Mouse (Mus musculus) liver, embryonic 12.5 days (tissue): ENCODE data around the gene Snx29. TPM values are rescaled to one million over a fixed set of nuclear protein-coding genes. Genes with fewer than 3 reads are reported as not detected.
A peak's percentile ranks its signal among the peaks of the same experiment; 100 is the strongest.

ENCODE experiments used
- ATAC-seq: fragments of 200-750 bp; cut with Nextera tagmentation; 2 replicates; pipeline ENCODE4 v1.8.0; 2017; ENCODE audit warnings: moderate number of reproducible peaks, mild to moderate bottlenecking, moderate library complexity
- H3K27ac ChIP-seq: fragments of 300-500 bp; sonication (generic); 2 replicates; pipeline ENCODE4 v1.5.1; 2016; ENCODE audit warnings: mild to moderate bottlenecking
- H3K27me3 ChIP-seq: fragments of 300-500 bp; sonication (generic); replicated peaks from 2 replicates; pipeline ENCODE4 v1.6.1; 2016; ENCODE audit warnings: mild to moderate bottlenecking, moderate library complexity
- H3K36me3 ChIP-seq: fragments of 300-500 bp; sonication (generic); 2 replicates; pipeline ENCODE4 v1.6.1; 2016; ENCODE audit warnings: mild to moderate bottlenecking, moderate library complexity
- H3K4me1 ChIP-seq: fragments of 300-500 bp; sonication (generic); 2 replicates; pipeline ENCODE4 v1.6.1; 2016
- H3K4me2 ChIP-seq: fragments of 300-500 bp; sonication (generic); 2 replicates; pipeline ENCODE4 v1.6.1; 2016; ENCODE audit warnings: mild to moderate bottlenecking, moderate library complexity
- H3K4me3 ChIP-seq: fragments of 300-500 bp; sonication (generic); 2 replicates; pipeline ENCODE4 v1.5.1; 2016; ENCODE audit warnings: mild to moderate bottlenecking, moderate library complexity
- H3K9ac ChIP-seq: fragments of 300-500 bp; sonication (generic); 2 replicates; pipeline ENCODE4 v1.6.1; 2016; ENCODE audit warnings: mild to moderate bottlenecking, moderate library complexity
- H3K9me3 ChIP-seq: fragments of 300-500 bp; sonication (generic); replicated peaks from 2 replicates; pipeline ENCODE4 v1.6.1; 2016; ENCODE audit warnings: mild to moderate bottlenecking, moderate library complexity
- WGBS: fragments of 180-500 bp; shearing (Covaris S2); methylation state at CpG from one replicate; pipeline ENCODE4 v1.1.7; 2016; ENCODE audit not compliant: insufficient replicate concordance; 5-methylcytosine and 5-hydroxymethylcytosine counted together
- polyA plus RNA-seq: library from polyadenylated mRNA; unstranded; fragments of >200 nt; fragmentation: Nextera tagmentation; extraction: Ambion mirVana; gene quantifications from 2 replicates; pipeline ENCODE4 v1.2.1, GENCODE M21; 2016

Snx29 gene
- polyA plus RNA-seq, 1 experiment from 2014 or later, result 4.9 TPM

- ATAC-seq, result no peak
These were observed 44.1 kb downstream of the Snx29 start for GRCm38 (mm10) chr16:11366851-11367250.

GRCm38 (mm10) chr16:11368412-11368811 lies 45.7 kb downstream of the Snx29 start:
- Histone ChIP-seq H3K36me3 (no peaks in the 10 kb centered on the region), H3K4me3 (no peak overlapping the region), H3K4me1 (peaks cover 32% of the 10 kb centered on the region), H3K9ac (no peak overlapping the region), H3K27ac (no peak overlapping the region), H3K9me3 (no peaks in the 10 kb centered on the region), H3K27me3 (no peaks in the 10 kb centered on the region), H3K4me2 (no peak overlapping the region)
- ATAC-seq, result no peak
- 69% methylated on average over 3 of the region's 3 CpGs for WGBS

More at GRCm38 (mm10) chr16:11366851-11367250, 44.1 kb downstream of the Snx29 start:
- no peak overlapping the region for H3K4me3 ChIP-seq
- no peak overlapping the region for H3K4me2 ChIP-seq
- H3K27ac ChIP-seq, result no peak overlapping the region
- WGBS, result 57% methylated on average over 1 of the region's 1 CpGs
- H3K9ac ChIP-seq, result no peak overlapping the region
- no peaks in the 10 kb centered on the region for H3K9me3 ChIP-seq
- peaks cover 32% of the 10 kb centered on the region for H3K4me1 ChIP-seq
- no peaks in the 10 kb centered on the region for H3K27me3 ChIP-seq
- no peaks in the 10 kb centered on the region for H3K36me3 ChIP-seq

DNA sequence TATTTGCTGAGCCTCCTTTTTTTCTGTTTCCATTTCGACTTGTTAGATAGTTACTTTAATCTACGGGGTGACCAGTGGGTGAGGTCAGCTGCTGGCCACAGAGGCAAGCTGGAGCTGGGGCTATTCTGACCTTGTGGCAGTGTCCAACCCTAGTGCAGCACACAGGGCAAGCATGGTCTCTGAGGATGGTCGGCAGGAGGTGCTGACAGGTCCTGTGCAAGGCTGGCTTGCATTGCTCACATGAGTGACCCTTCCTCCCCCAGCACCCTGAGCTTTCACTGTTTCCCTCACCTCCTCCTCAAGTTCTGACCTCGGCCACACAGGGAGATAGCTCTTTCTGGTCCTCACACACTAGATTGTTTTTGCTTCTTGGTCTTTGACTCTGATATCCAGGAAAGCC lies 46.5 kb downstream of the Snx29 start:
- no peak overlapping the region for H3K9ac ChIP-seq
- H3K27me3 ChIP-seq, result no peaks in the 10 kb centered on the region
- no peaks in the 10 kb centered on the region for H3K9me3 ChIP-seq
- no peak overlapping the region for H3K4me2 ChIP-seq
- 46% methylated on average over 4 of the region's 4 CpGs for WGBS
- ATAC-seq, result no peak
- H3K27ac ChIP-seq, result no peak overlapping the region
- H3K36me3 ChIP-seq, result no peaks in the 10 kb centered on the region
- no peak overlapping the region for H3K4me3 ChIP-seq
- H3K4me1 ChIP-seq, result peaks cover 32% of the 10 kb centered on the region

GRCm38 (mm10) chr16:11369642-11370041 lies 46.9 kb downstream of the Snx29 start:
- peaks cover 32% of the 10 kb centered on the region for H3K4me1 ChIP-seq
- ATAC-seq, result peak; percentile 85
- 10% methylated on average over 1 of the region's 1 CpGs for WGBS
- H3K4me2 ChIP-seq, result peak overlapping the region; percentile 18; the same call in 1 of the 2 replicates
- no peaks in the 10 kb centered on the region for H3K27me3 ChIP-seq
- H3K4me3 ChIP-seq, result no peak overlapping the region
- H3K9me3 ChIP-seq, result no peaks in the 10 kb centered on the region
- H3K36me3 ChIP-seq, result no peaks in the 10 kb centered on the region
- no peak overlapping the region for H3K9ac ChIP-seq
- peak overlapping the region; percentile 28 for H3K27ac ChIP-seq

DNA sequence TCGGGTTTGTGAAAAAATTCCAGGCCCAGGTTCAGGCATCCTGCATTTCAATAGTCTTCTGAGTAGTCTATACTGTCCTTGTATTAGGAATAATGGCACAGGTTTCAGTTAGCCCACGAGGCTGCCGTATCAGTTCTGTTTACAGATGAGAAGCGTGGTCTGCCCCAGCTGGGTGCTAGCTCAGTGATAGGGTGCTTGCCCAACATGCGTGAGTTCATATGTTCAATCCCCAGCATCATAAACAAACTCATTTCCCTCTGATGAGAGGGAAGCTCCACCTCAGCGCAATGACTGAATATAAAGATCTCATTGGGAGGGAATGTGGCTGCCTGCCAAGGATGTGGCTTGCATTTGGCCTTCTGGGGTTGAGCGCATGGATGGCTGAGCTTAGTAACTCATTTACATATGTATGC lies 47.4 kb downstream of the Snx29 start:
- 43% methylated on average over 7 of the region's 7 CpGs for WGBS
- Histone ChIP-seq H3K36me3 (no peaks in the 10 kb centered on the region), H3K4me2 (peak overlapping the region; percentile 18; the same call in 1 of the 2 replicates), H3K27me3 (no peaks in the 10 kb centered on the region), H3K4me3 (no peak overlapping the region), H3K9ac (no peak overlapping the region), H3K27ac (peak overlapping the region; percentile 28), H3K9me3 (no peaks in the 10 kb centered on the region), H3K4me1 (peaks cover 32% of the 10 kb centered on the region)
- peak; percentile 25; the same call in 1 of the 2 replicates for ATAC-seq

DNA sequence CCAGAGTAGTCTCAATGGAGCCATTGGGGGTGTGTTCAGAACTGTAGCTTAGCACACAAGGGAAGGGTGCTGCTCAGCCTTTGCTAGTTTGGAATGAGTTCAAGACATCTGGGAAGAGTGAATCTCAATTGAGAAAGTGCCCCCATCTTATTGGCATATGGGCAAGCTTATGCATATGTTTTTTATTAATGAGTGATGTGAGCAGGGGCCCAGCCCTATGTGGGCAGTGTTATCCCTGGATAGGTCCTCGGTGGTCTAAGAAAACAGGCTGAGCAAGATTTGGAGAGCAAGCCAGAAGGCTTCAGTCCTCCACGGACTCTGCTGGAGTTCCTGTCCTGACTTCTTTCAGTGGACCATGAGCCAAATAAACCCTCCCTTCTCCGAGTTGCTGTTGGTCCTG lies 56.6 kb downstream of the Snx29 start:
- H3K27ac ChIP-seq, result no peak overlapping the region
- 70% methylated on average over 3 of the region's 3 CpGs for WGBS
- no peak for ATAC-seq
- H3K4me3 ChIP-seq, result no peak overlapping the region
- no peak overlapping the region for H3K4me2 ChIP-seq
- H3K9me3 ChIP-seq, result no peaks in the 10 kb centered on the region
- no peaks in the 10 kb centered on the region for H3K4me1 ChIP-seq
- H3K27me3 ChIP-seq, result no peaks in the 10 kb centered on the region
- H3K36me3 ChIP-seq, result no peaks in the 10 kb centered on the region
- no peak overlapping the region for H3K9ac ChIP-seq

- Histone ChIP-seq H3K9ac (no peak overlapping the region), H3K9me3 (no peaks in the 10 kb centered on the region), H3K27me3 (no peaks in the 10 kb centered on the region), H3K27ac (no peak overlapping the region), H3K4me2 (no peak overlapping the region), H3K36me3 (no peaks in the 10 kb centered on the region), H3K4me1 (peaks cover 2% of the 10 kb centered on the region; the same call in 1 of the 2 replicates), H3K4me3 (no peak overlapping the region)
- WGBS, result 76% methylated on average over 5 of the region's 5 CpGs
- no peak for ATAC-seq
These were observed 57.3 kb downstream of the Snx29 start for GRCm38 (mm10) chr16:11380038-11380437.

GRCm38 (mm10) chr16:11380871-11381270 lies 58.2 kb downstream of the Snx29 start:
- H3K27ac ChIP-seq, result no peak overlapping the region
- WGBS, result 80% methylated on average over 8 of the region's 8 CpGs
- no peaks in the 10 kb centered on the region for H3K36me3 ChIP-seq
- ATAC-seq, result no peak
- H3K27me3 ChIP-seq, result no peaks in the 10 kb centered on the region
- H3K4me3 ChIP-seq, result no peak overlapping the region
- no peak overlapping the region for H3K4me2 ChIP-seq
- peaks cover 6% of the 10 kb centered on the region; the same call in 1 of the 2 replicates for H3K4me1 ChIP-seq
- no peak overlapping the region for H3K9ac ChIP-seq
- no peaks in the 10 kb centered on the region for H3K9me3 ChIP-seq

DNA sequence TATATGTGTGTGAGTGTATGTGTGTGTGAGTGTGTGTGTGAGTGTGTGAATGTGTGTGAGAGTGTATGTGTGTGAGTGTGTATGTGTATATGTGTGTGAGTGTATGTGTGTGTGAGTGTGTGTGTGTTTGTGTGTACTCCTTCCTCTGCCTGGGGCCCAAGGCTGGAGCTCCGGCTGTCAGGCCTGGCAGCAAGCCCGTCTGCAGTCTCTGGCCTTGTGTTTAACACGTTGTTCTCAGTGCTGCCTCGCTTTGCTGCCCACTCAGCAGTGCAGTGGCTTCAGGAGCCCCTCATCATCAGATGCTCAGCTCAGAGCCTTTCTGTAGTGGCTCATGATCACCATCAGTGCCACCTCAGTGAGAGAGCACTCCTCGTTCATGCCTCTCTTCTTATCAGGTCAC lies 61.7 kb downstream of the Snx29 start:
- WGBS, result 68% methylated on average over 5 of the region's 5 CpGs
- H3K27me3 ChIP-seq, result no peaks in the 10 kb centered on the region
- no peak for ATAC-seq
- H3K36me3 ChIP-seq, result no peaks in the 10 kb centered on the region
- H3K4me3 ChIP-seq, result no peak overlapping the region
- no peak overlapping the region for H3K27ac ChIP-seq
- no peaks in the 10 kb centered on the region for H3K9me3 ChIP-seq
- peaks cover 22% of the 10 kb centered on the region for H3K4me1 ChIP-seq
- no peak overlapping the region for H3K4me2 ChIP-seq
- H3K9ac ChIP-seq, result no peak overlapping the region

DNA sequence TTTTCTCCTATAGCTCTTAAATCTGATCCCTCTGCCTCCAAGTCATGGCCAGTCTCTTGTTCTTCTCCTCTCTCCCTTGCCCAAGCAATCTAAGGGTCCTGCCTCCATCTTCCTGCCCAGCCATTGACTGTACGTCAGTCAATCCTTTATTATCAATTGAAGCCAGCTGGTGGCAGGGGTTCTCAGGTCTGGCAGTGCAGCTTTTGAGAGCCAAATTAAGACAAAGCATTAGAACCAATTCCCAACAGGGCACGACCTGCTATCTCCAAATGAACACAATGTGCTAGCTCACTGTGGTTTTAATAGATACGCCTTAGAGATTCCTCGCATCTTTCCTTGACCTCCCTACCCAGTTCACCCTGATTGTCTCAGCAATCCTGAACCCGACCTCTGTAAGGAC lies 62.4 kb downstream of the Snx29 start:
- Histone ChIP-seq H3K9me3 (no peaks in the 10 kb centered on the region), H3K9ac (no peak overlapping the region), H3K4me1 (peaks cover 22% of the 10 kb centered on the region), H3K4me2 (no peak overlapping the region), H3K27me3 (no peaks in the 10 kb centered on the region), H3K27ac (no peak overlapping the region), H3K4me3 (no peak overlapping the region), H3K36me3 (no peaks in the 10 kb centered on the region)
- WGBS, result 32% methylated on average over 5 of the region's 5 CpGs
- ATAC-seq, result no peak

GRCm38 (mm10) chr16:11385798-11386197 lies 63.1 kb downstream of the Snx29 start:
- Histone ChIP-seq H3K4me1 (peaks cover 22% of the 10 kb centered on the region), H3K27me3 (no peaks in the 10 kb centered on the region), H3K27ac (no peak overlapping the region), H3K9me3 (no peaks in the 10 kb centered on the region), H3K9ac (no peak overlapping the region), H3K4me3 (no peak overlapping the region), H3K4me2 (no peak overlapping the region), H3K36me3 (no peaks in the 10 kb centered on the region)
- ATAC-seq, result no peak
- WGBS, result 53% methylated on average over 5 of the region's 5 CpGs

- H3K9ac ChIP-seq, result no peak overlapping the region
- no peak overlapping the region for H3K27ac ChIP-seq
- H3K4me3 ChIP-seq, result no peak overlapping the region
- H3K36me3 ChIP-seq, result no peaks in the 10 kb centered on the region
- H3K27me3 ChIP-seq, result no peaks in the 10 kb centered on the region
- no peaks in the 10 kb centered on the region for H3K9me3 ChIP-seq
- ATAC-seq, result no peak
- no peak overlapping the region for H3K4me2 ChIP-seq
- peaks cover 22% of the 10 kb centered on the region for H3K4me1 ChIP-seq
These were observed 63.5 kb downstream of the Snx29 start for GRCm38 (mm10) chr16:11386221-11386620.

DNA sequence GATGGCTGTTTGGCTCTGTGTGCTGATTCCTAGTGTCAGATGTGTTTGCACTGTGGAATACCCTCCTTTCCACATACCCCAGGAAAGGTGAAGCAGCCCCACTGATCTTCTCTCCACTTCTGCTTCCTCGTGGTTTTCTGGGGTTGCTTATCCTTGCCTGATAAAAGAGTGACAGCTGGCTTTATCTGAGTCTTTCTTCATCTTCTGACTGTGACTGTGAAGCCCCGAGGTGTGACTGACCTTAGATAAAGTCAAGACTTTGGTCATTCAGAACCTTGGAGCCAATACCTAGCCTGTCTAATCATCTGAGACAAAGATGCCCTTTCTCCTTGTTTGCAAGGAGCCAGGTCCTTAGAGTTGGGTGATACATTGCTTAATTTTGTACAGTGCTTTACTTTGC lies 65.4 kb downstream of the Snx29 start:
- Histone ChIP-seq H3K4me2 (no peak overlapping the region), H3K9ac (no peak overlapping the region), H3K4me1 (peaks cover 22% of the 10 kb centered on the region), H3K4me3 (no peak overlapping the region), H3K9me3 (no peaks in the 10 kb centered on the region), H3K27ac (no peak overlapping the region), H3K36me3 (no peaks in the 10 kb centered on the region), H3K27me3 (no peaks in the 10 kb centered on the region)
- ATAC-seq, result no peak
- WGBS, result 9% methylated on average over 2 of the region's 2 CpGs
